Mouse (Mus musculus) myocyte (in vitro differentiated cells): ENCODE measurements at regions not wholly inside any gene's neighbourhood (a gene's known extent, or its start where the extent isn't known, plus 50 kb on each side); places are given as distances from the start of the nearest gene placed in this dataset.

Experiments used
- H3K27me3 ChIP-seq: one replicate; pipeline ENCODE4 v1.6.1; 2011; ENCODE audit not compliant: control insufficient read depth, insufficient read depth, insufficient read length
- H3K36me3 ChIP-seq: one replicate; pipeline ENCODE4 v1.6.1; 2011; ENCODE audit not compliant: control insufficient read depth, insufficient read depth
- H3K4me2 ChIP-seq: one replicate; pipeline ENCODE4 v1.6.1; 2011; ENCODE audit warnings: low read depth, control low read depth
- H3K4me3 ChIP-seq: one replicate; pipeline ENCODE4 v1.5.1; 2011; ENCODE audit warnings: mild to moderate bottlenecking, control low read depth, moderate library complexity
- H3K79me2 ChIP-seq: one replicate; pipeline ENCODE4 v1.6.1; 2011; ENCODE audit not compliant: control insufficient read depth, insufficient read depth
- H3ac ChIP-seq: one replicate; pipeline ENCODE4 v1.6.1; 2011; ENCODE audit not compliant: control insufficient read depth, insufficient read length
- CEBPB ChIP-seq: IDR thresholded peaks from 2 replicates; pipeline ENCODE4 v1.6.1; 2011; ENCODE audit warnings: mild to moderate bottlenecking, moderate library complexity; ENCODE audit not compliant: poor library complexity, insufficient read depth, severe bottlenecking
- E2F4 ChIP-seq: IDR thresholded peaks from one replicate; pipeline ENCODE4 v1.6.1; 2011; ENCODE audit warnings: mild to moderate bottlenecking, control low read depth, moderate library complexity; ENCODE audit not compliant: insufficient read depth
- MAX ChIP-seq: IDR thresholded peaks from one replicate; pipeline ENCODE4 v1.6.1; 2011; ENCODE audit warnings: low read depth, mild to moderate bottlenecking, control low read depth
- MYOD1 ChIP-seq, 3 experiments: IDR thresholded peaks; one replicate each; pipeline ENCODE4 v1.6.1; 2011; ENCODE audit warnings: control low read depth in 2 of 3, low read depth in 2 of 3, mild to moderate bottlenecking in 2 of 3, moderate library complexity in 1 of 3; ENCODE audit not compliant: insufficient read length in 2 of 3, control insufficient read depth in 1 of 3
- MYOG ChIP-seq, 3 experiments: IDR thresholded peaks; one replicate each; pipeline ENCODE4 v1.6.1; 2011; ENCODE audit warnings: control low read depth in 2 of 3, low read depth in 2 of 3, mild to moderate bottlenecking in 2 of 3; ENCODE audit not compliant: insufficient read length in 2 of 3, control insufficient read depth in 1 of 3, insufficient read depth in 1 of 3
- POLR2A ChIP-seq: IDR thresholded peaks from one replicate; pipeline ENCODE4 v1.6.1; 2011; ENCODE audit warnings: low read depth, mild to moderate bottlenecking, control low read depth, moderate library complexity; ENCODE audit not compliant: insufficient read length
- POLR2AphosphoS2 ChIP-seq: IDR thresholded peaks from one replicate; pipeline ENCODE4 v1.6.1; 2011; ENCODE audit warnings: low read depth, control low read depth; ENCODE audit not compliant: insufficient read length
- REST ChIP-seq: IDR thresholded peaks from one replicate; pipeline ENCODE4 v1.6.1; 2011; ENCODE audit warnings: mild to moderate bottlenecking, control low read depth, moderate library complexity; ENCODE audit not compliant: insufficient read depth, insufficient read length
- SRF ChIP-seq: IDR thresholded peaks from one replicate; pipeline ENCODE4 v1.6.1; 2011; ENCODE audit warnings: low read depth; ENCODE audit not compliant: control insufficient read depth, insufficient read length
- TCF12 ChIP-seq: IDR thresholded peaks from one replicate; pipeline ENCODE4 v1.6.1; 2011; ENCODE audit warnings: mild to moderate bottlenecking, control low read depth; ENCODE audit not compliant: poor library complexity, insufficient read depth, severe bottlenecking
- TCF3 ChIP-seq: IDR thresholded peaks from one replicate; pipeline ENCODE4 v1.6.1; 2011; ENCODE audit warnings: low read depth, control low read depth; ENCODE audit not compliant: insufficient read length
- USF1 ChIP-seq: IDR thresholded peaks from one replicate; pipeline ENCODE4 v1.6.1; 2011; ENCODE audit warnings: low read depth, mild to moderate bottlenecking, control low read depth, moderate library complexity

DNA sequence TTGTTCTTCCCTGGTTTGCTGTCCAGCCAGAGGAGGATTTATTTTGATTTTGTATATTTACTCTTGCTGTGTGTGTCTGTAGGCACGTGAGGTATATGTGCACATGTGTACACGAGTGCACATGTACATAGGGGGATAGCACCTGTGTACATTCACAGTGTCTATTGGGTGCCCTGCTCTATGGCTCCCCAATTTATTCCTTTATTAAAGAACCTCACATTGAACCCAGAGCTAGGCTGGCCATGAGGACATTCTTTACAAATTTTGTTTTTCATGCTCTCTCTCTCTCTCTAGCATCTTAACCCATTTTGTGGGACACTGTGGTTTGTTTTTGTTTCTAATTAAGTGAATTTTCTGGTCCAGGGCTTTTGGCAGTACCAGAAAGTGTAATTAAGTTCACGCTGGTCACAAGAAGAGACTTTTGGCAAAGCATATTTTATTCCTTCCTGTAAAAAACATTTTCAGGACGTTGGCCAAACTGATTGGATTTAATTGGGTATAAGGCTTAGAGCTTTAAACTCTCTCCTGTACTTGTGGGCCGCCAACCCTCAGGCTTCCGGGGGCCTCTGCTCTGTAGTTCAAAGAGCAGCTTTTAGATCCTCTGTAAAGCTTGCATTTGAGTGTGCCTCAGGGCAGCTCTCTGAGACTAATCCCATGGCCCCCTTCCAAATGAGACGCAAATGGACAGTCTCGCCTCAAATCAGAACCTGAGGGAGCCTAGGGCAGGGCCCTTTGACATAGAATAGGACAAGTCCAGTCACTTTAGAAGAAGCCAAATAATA is 365.9 kb downstream of the Sox11 start:
- no peak overlapping the region for H3K4me3 ChIP-seq
- H3K79me2 ChIP-seq, result no peaks in the 10 kb centered on the region
- no peak for TF ChIP-seq CEBPB
- no peak for TF ChIP-seq POLR2AphosphoS2
- TF ChIP-seq SRF, result no peak
- TF ChIP-seq MYOG (IDR thresholded peaks at IDR 0.05; ENCODE audit: control insufficient read depth in 1 of 3, insufficient read depth in 1 of 3, insufficient read length in 2 of 3, low read depth in 2 of 3), result no peak
- TF ChIP-seq MYOD1 (IDR thresholded peaks at IDR 0.05; ENCODE audit: control insufficient read depth in 1 of 3, insufficient read length in 2 of 3, low read depth in 2 of 3), result no peak
- no peak for TF ChIP-seq USF1
- no peak for TF ChIP-seq MAX
- no peak for TF ChIP-seq TCF12
- no peak for TF ChIP-seq TCF3
- TF ChIP-seq REST, result no peak
- no peak for TF ChIP-seq POLR2A
- TF ChIP-seq E2F4, result no peak
- no peak overlapping the region for H3ac ChIP-seq
- H3K4me2 ChIP-seq, result no peak overlapping the region
- no peaks in the 10 kb centered on the region for H3K36me3 ChIP-seq
- no peaks in the 10 kb centered on the region for H3K27me3 ChIP-seq

DNA sequence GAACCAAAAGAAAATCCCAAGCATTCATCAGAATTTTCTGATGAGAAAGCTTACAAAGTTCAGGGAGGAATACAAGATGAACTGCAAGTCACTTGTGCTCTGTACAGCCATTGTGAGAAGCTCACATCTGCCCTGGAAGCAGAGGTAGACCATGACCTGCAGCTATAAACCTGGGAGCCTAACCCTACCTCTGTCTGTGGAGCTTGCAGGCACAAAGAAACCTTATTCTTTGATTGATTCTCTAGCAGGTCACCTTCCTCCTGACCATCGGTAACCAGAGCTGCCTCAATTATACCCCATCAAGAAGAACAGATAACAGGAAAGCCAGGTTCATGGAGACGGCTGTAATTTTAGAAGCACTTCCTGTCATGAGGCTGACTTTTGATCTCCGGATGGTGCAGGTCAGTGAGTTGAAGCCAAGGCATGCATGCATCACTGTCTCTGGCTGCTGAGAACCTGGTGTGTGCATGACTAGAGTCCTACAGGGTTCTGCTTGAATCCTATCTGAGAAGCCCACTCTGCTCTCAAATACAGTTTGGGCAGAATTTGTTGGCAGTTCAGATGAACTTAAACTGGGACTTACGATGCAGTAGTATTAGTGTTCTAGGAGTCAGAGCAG is 369.8 kb downstream of the Sox11 start:
- H3K4me3 ChIP-seq, result no peak overlapping the region
- H3K79me2 ChIP-seq, result no peaks in the 10 kb centered on the region
- H3ac ChIP-seq, result no peak overlapping the region
- H3K4me2 ChIP-seq, result no peak overlapping the region
- TF ChIP-seq E2F4, result no peak
- TF ChIP-seq CEBPB, result no peak
- no peak for TF ChIP-seq REST
- no peak for TF ChIP-seq MYOD1 (IDR thresholded peaks at IDR 0.05; ENCODE audit: control insufficient read depth in 1 of 3, insufficient read length in 2 of 3, low read depth in 2 of 3)
- no peak for TF ChIP-seq MYOG (IDR thresholded peaks at IDR 0.05; ENCODE audit: control insufficient read depth in 1 of 3, insufficient read depth in 1 of 3, insufficient read length in 2 of 3, low read depth in 2 of 3)
- no peak for TF ChIP-seq USF1
- no peak for TF ChIP-seq TCF12
- no peak for TF ChIP-seq POLR2AphosphoS2
- no peak for TF ChIP-seq SRF
- no peak for TF ChIP-seq MAX
- no peak for TF ChIP-seq TCF3
- TF ChIP-seq POLR2A, result no peak
- no peaks in the 10 kb centered on the region for H3K27me3 ChIP-seq
- no peaks in the 10 kb centered on the region for H3K36me3 ChIP-seq

DNA sequence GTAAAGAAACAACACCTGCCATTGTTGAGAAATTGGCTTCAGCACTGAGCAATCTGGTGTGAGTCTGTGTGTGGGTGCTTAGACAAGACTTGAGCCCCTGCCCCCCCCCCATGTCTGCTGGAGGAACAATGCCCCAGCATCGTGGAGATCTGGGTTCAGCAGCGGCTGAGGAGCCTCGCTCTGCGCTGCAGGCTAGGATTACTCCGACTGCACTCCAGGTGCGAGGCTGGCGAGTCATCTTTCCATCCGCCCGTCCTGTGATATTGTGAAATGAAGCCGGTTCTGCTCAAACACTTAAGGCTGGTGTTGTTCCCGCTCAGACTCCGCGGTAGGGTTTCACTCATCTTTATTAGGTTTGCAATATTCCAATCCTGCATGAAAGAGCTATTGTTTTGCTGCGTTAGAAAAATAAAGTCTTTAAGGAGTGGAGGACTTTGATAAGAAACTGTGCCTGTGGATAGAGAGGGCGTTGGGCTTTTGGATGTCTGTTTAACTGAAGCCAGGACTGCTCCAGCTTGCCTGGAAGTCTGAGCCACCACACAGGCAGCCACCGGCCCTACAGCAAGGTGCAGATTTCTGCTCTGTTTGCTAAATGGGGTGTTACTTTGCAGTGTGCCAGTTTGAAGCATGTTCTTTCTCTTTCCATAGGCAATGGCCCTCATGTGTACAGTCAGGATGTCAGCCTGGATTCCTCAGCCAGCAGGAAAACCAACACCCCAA is 375.2 kb downstream of the Sox11 start:
- no peaks in the 10 kb centered on the region for H3K79me2 ChIP-seq
- no peaks in the 10 kb centered on the region for H3K36me3 ChIP-seq
- no peaks in the 10 kb centered on the region for H3K27me3 ChIP-seq
- no peak overlapping the region for H3K4me3 ChIP-seq
- no peak overlapping the region for H3K4me2 ChIP-seq
- TF ChIP-seq SRF (no peak), TCF3 (no peak), MAX (no peak), POLR2A (no peak), MYOD1 (IDR thresholded peaks at IDR 0.05; ENCODE audit: control insufficient read depth in 1 of 3, insufficient read length in 2 of 3, low read depth in 2 of 3) (no peak), TCF12 (no peak), REST (no peak), MYOG (IDR thresholded peaks at IDR 0.05; ENCODE audit: control insufficient read depth in 1 of 3, insufficient read depth in 1 of 3, insufficient read length in 2 of 3, low read depth in 2 of 3) (no peak), E2F4 (no peak), USF1 (no peak), POLR2AphosphoS2 (no peak), CEBPB (no peak)
- H3ac ChIP-seq, result no peak overlapping the region

DNA sequence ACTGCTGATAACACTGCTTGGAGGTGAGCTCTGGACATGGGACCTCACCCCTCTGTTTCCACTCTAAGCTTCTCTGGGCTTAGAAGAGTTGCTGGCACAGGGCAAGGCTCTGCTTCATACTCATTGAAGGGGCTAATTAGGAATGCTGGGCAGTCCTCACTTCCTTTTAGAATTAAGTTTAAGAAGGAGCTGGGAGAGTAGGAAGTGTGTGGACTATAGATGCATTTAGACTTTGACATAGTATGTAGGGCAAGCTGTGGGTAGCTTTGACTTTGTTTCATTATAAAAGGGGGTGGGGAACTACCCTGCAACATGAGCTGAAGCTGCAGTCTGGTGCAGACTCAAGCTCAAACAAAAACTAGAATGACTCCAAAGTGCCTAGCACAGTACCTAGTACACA is 378.5 kb downstream of the Sox11 start:
- no peak for TF ChIP-seq POLR2AphosphoS2
- no peak for TF ChIP-seq E2F4
- TF ChIP-seq TCF12, result no peak
- TF ChIP-seq USF1, result no peak
- no peak for TF ChIP-seq REST
- no peak for TF ChIP-seq MYOG (IDR thresholded peaks at IDR 0.05; ENCODE audit: control insufficient read depth in 1 of 3, insufficient read depth in 1 of 3, insufficient read length in 2 of 3, low read depth in 2 of 3)
- no peak for TF ChIP-seq TCF3
- TF ChIP-seq SRF, result no peak
- Histone ChIP-seq H3K36me3 (no peaks in the 10 kb centered on the region), H3K4me3 (no peak overlapping the region)

More for the DNA sequence above, 378.5 kb downstream of the Sox11 start:
- Histone ChIP-seq H3K79me2 (no peaks in the 10 kb centered on the region), H3K4me2 (no peak overlapping the region), H3ac (no peak overlapping the region), H3K27me3 (no peaks in the 10 kb centered on the region)
